Mouse (Mus musculus) megakaryocyte-erythroid progenitor cell, adult 5-6 weeks (primary cell): ENCODE measurements around the gene Olfr1094. TPM values are rescaled to one million over a fixed set of nuclear protein-coding genes. Genes with fewer than 3 reads are reported as not detected.

ENCODE experiments used
- ATAC-seq: replicated peaks from 2 replicates; pipeline ENCODE4 v1.8.0; 2016; ENCODE audit warnings: mild to moderate bottlenecking, inconsistent platforms; ENCODE audit not compliant: severe bottlenecking, poor library complexity, low FRiP score, low TSS enrichment
- total RNA-seq, 2 experiments: library from RNA; stranded (forward) in 1 of 2; stranded (reverse) in 1 of 2; fragments of 200-1000, 215-1000 nt in 1 of 2; fragments of >200 nt in 1 of 2; fragmentation: Nextera tagmentation in 1 of 2; gene quantifications; 2 replicates each; pipeline ENCODE4 v1.2.3; 2014 to 2017

Gene Olfr1094
- not detected in 2 replicates for total RNA-seq (2014; fragmentation: Nextera tagmentation)
- total RNA-seq (2017) = not detected in 2 replicates

GRCm38 (mm10) chr2:86824363-86824762, at the start of gene Olfr1094:
Gene Olfr1094 (plus strand): TSS chr2:86824663.
- ATAC-seq = no peak

- ATAC-seq = no peak
Measured at GRCm38 (mm10) chr2:86782179-86782578, 42.3 kb upstream of the Olfr1094 start, which contains the start of gene Olfr1093. Gene Olfr1093 (plus strand): TSS chr2:86782479.

GRCm38 (mm10) chr2:86809918-86810317, 14.5 kb upstream of the Olfr1094 start, which contains the start of gene Olfr141:
Gene Olfr141 (minus strand): TSS chr2:86810018.
- no peak for ATAC-seq

- no peak for ATAC-seq
Measured at GRCm38 (mm10) chr2:86851596-86851995, 27.1 kb downstream of the Olfr1094 start, which contains the start of gene Olfr1095. Gene Olfr1095 (minus strand): TSS chr2:86851696.

GRCm38 (mm10) chr2:86874702-86875101, 50.2 kb downstream of the Olfr1094 start, which contains the start of gene Gm13723:
Gene Gm13723 (minus strand): TSS chr2:86874802.
- ATAC-seq = no peak

Other genes starting within 250 kb of the Olfr1094 start
- gene Olfr1082, start 225.7 kb upstream of the Olfr1094 start, total RNA-seq (2014; fragmentation: Nextera tagmentation) = not detected in 2 replicates
- not detected in 2 replicates for gene Olfr1082, start 225.7 kb upstream of the Olfr1094 start, total RNA-seq (2017)
- not detected in 2 replicates for gene Olfr1084, start 184.9 kb upstream of the Olfr1094 start, total RNA-seq (2014; fragmentation: Nextera tagmentation)
- gene Olfr1084, start 184.9 kb upstream of the Olfr1094 start, total RNA-seq (2017) = not detected in 2 replicates
- gene Olfr1085, start 162.6 kb upstream of the Olfr1094 start, total RNA-seq (2014; fragmentation: Nextera tagmentation) = not detected in 2 replicates
- not detected in 2 replicates for gene Olfr1085, start 162.6 kb upstream of the Olfr1094 start, total RNA-seq (2017)
- not detected in 2 replicates for gene Olfr1086, start 144.6 kb upstream of the Olfr1094 start, total RNA-seq (2014; fragmentation: Nextera tagmentation)
- gene Olfr1086, start 144.6 kb upstream of the Olfr1094 start, total RNA-seq (2017) = not detected in 2 replicates
- not detected in 2 replicates for gene Olfr1087, start 126.3 kb upstream of the Olfr1094 start, total RNA-seq (2014; fragmentation: Nextera tagmentation)
- gene Olfr1087, start 126.3 kb upstream of the Olfr1094 start, total RNA-seq (2017) = not detected in 2 replicates
- gene Olfr1089, start 91.0 kb upstream of the Olfr1094 start, total RNA-seq (2014; fragmentation: Nextera tagmentation) = not detected in 2 replicates
- gene Olfr1089, start 91.0 kb upstream of the Olfr1094 start, total RNA-seq (2017) = not detected in 2 replicates
- gene Olfr1090, start 65.7 kb upstream of the Olfr1094 start, total RNA-seq (2014; fragmentation: Nextera tagmentation) = not detected in 2 replicates
- gene Olfr1090, start 65.7 kb upstream of the Olfr1094 start, total RNA-seq (2017) = not detected in 2 replicates
- not detected in 2 replicates for gene Olfr1093, start 42.2 kb upstream of the Olfr1094 start, total RNA-seq (2014; fragmentation: Nextera tagmentation)
- not detected in 2 replicates for gene Olfr1093, start 42.2 kb upstream of the Olfr1094 start, total RNA-seq (2017)
- gene Olfr141, start 14.6 kb upstream of the Olfr1094 start, total RNA-seq (2014; fragmentation: Nextera tagmentation) = not detected in 2 replicates
- gene Olfr141, start 14.6 kb upstream of the Olfr1094 start, total RNA-seq (2017) = not detected in 2 replicates
- gene Olfr1095, start 27.0 kb downstream of the Olfr1094 start, total RNA-seq (2014; fragmentation: Nextera tagmentation) = not detected in 2 replicates
- gene Olfr1095, start 27.0 kb downstream of the Olfr1094 start, total RNA-seq (2017) = not detected in 2 replicates
- not detected in 2 replicates for gene Gm13723, start 50.1 kb downstream of the Olfr1094 start, total RNA-seq (2014; fragmentation: Nextera tagmentation)
- gene Gm13723, start 50.1 kb downstream of the Olfr1094 start, total RNA-seq (2017) = not detected in 2 replicates
- not detected in 2 replicates for gene Olfr1097, start 67.6 kb downstream of the Olfr1094 start, total RNA-seq (2014; fragmentation: Nextera tagmentation)
- gene Olfr1097, start 67.6 kb downstream of the Olfr1094 start, total RNA-seq (2017) = not detected in 2 replicates
- not detected in 2 replicates for gene Olfr1098, start 99.9 kb downstream of the Olfr1094 start, total RNA-seq (2014; fragmentation: Nextera tagmentation)
- not detected in 2 replicates for gene Olfr1098, start 99.9 kb downstream of the Olfr1094 start, total RNA-seq (2017)
- not detected in 2 replicates for gene Olfr1099, start 136.0 kb downstream of the Olfr1094 start, total RNA-seq (2014; fragmentation: Nextera tagmentation)
- gene Olfr1099, start 136.0 kb downstream of the Olfr1094 start, total RNA-seq (2017) = not detected in 2 replicates
- not detected in 2 replicates for gene Olfr1100, start 155.3 kb downstream of the Olfr1094 start, total RNA-seq (2014; fragmentation: Nextera tagmentation)
- gene Olfr1100, start 155.3 kb downstream of the Olfr1094 start, total RNA-seq (2017) = not detected in 2 replicates
- not detected in 2 replicates for gene Olfr1101, start 166.6 kb downstream of the Olfr1094 start, total RNA-seq (2014; fragmentation: Nextera tagmentation)
- gene Olfr1101, start 166.6 kb downstream of the Olfr1094 start, total RNA-seq (2017) = not detected in 2 replicates
- gene Olfr1102, start 173.7 kb downstream of the Olfr1094 start, total RNA-seq (2014; fragmentation: Nextera tagmentation) = not detected in 2 replicates
- gene Olfr1102, start 173.7 kb downstream of the Olfr1094 start, total RNA-seq (2017) = not detected in 2 replicates
- gene Olfr1104, start 202.4 kb downstream of the Olfr1094 start, total RNA-seq (2014; fragmentation: Nextera tagmentation) = not detected in 2 replicates
- not detected in 2 replicates for gene Olfr1104, start 202.4 kb downstream of the Olfr1094 start, total RNA-seq (2017)
- not detected in 2 replicates for gene Olfr1105, start 211.9 kb downstream of the Olfr1094 start, total RNA-seq (2014; fragmentation: Nextera tagmentation)
- gene Olfr1105, start 211.9 kb downstream of the Olfr1094 start, total RNA-seq (2017) = not detected in 2 replicates
- gene Olfr1106, start 227.6 kb downstream of the Olfr1094 start, total RNA-seq (2014; fragmentation: Nextera tagmentation) = not detected in 2 replicates
- not detected in 2 replicates for gene Olfr1106, start 227.6 kb downstream of the Olfr1094 start, total RNA-seq (2017)